Comparison of ENCODE assay signal across 13 mouse cellular contexts in genomic region chr11:85393990-85394389, GRCm38 (mm10). TPM values are rescaled to one million over a fixed set of nuclear protein-coding genes. Genes with fewer than 3 reads are reported as not detected.
A peak's percentile ranks its signal among the peaks of the same experiment; 100 is the strongest.
DNase-seq lines count a peak whose midpoint lies in the region; ATAC-seq lines count a peak whose summit lies in the region.
"Had no signal": no experiment of that assay in that cellular context is flagged by ENCODE, and none has a peak within 500 bp of the region (broad histone marks: within the 10 kb centered on the region; RNA-seq: fewer than 3 reads in every experiment).

No protein-coding gene starts in this region.

- H3K4me2 ChIP-seq in embryonic facial prominence, embryonic 15.5 days (replicated peaks) = no peak overlapping the region
- H3K4me2 ChIP-seq: liver, embryonic 13.5 days; midbrain, embryonic 11.5 days had no signal

- no peaks in the 10 kb centered on the region for H3K9me3 ChIP-seq in heart, embryonic 10.5 days
- H3K9me3 ChIP-seq in embryonic facial prominence, embryonic 15.5 days (replicated peaks) = no peaks in the 10 kb centered on the region
- H3K9me3 ChIP-seq: liver, embryonic 13.5 days had no signal

- peak; percentile 71; the same call in 1 of the 2 replicates for ATAC-seq in embryonic facial prominence, embryonic 15.5 days (ENCODE audit: insufficient number of reproducible peaks, low FRiP score, low TSS enrichment, low read depth)
- no peak for ATAC-seq in megakaryocyte progenitor cell, adult 5-6 weeks (replicated peaks; ENCODE audit: poor library complexity)
- ATAC-seq: intestine, embryonic 16.5 days had no signal

- no peak overlapping the region for H3K9ac ChIP-seq in embryonic facial prominence, embryonic 15.5 days
- H3K9ac ChIP-seq: liver, embryonic 13.5 days had no signal

- DNase-seq in heart, adult 18-20 months = peak; percentile 13 to 15
- no peak for DNase-seq in heart, embryonic 10.5 days (ENCODE audit: low spot score)
- DNase-seq in kidney, postnatal 4 days = peak; percentile 8 to 25
- no peak for DNase-seq in kidney, adult 18-20 months
- DNase-seq in brain, adult 2 months (ENCODE audit: low read depth, low spot score) = peak; percentile 59
- no peak for DNase-seq in liver
- DNase-seq: cerebellum, postnatal 25 days; liver, embryonic 13.5 days; thymus, postnatal 4 days had no signal

- no peak overlapping the region for H3K27ac ChIP-seq in heart, embryonic 10.5 days
- no peak overlapping the region for H3K27ac ChIP-seq in embryonic facial prominence, embryonic 15.5 days (replicated peaks)
- H3K27ac ChIP-seq: liver, embryonic 13.5 days had no signal

- no peak overlapping the region for H3K4me3 ChIP-seq in heart, embryonic 10.5 days
- H3K4me3 ChIP-seq in embryonic facial prominence, embryonic 15.5 days (replicated peaks) = no peak overlapping the region
- H3K4me3 ChIP-seq: liver, embryonic 13.5 days had no signal

- H3K4me1 ChIP-seq in heart, embryonic 10.5 days = peaks cover 2% of the 10 kb centered on the region; the same call in 1 of the 2 replicates
- peaks cover 20% of the 10 kb centered on the region for H3K4me1 ChIP-seq in embryonic facial prominence, embryonic 15.5 days
- H3K4me1 ChIP-seq: liver, embryonic 13.5 days had no signal

- H3K27me3 ChIP-seq in heart, embryonic 10.5 days (ENCODE audit: insufficient read depth, poor library complexity, severe bottlenecking) = no peaks in the 10 kb centered on the region
- H3K27me3 ChIP-seq in embryonic facial prominence, embryonic 15.5 days = no peaks in the 10 kb centered on the region
- H3K27me3 ChIP-seq: liver, embryonic 13.5 days had no signal

- no peaks in the 10 kb centered on the region for H3K36me3 ChIP-seq in heart, embryonic 10.5 days
- no peaks in the 10 kb centered on the region for H3K36me3 ChIP-seq in embryonic facial prominence, embryonic 15.5 days
- H3K36me3 ChIP-seq: liver, embryonic 13.5 days had no signal

- 69% methylated on average over 3 of the region's 3 CpGs for WGBS in heart, embryonic 10.5 days
- WGBS in embryonic facial prominence, embryonic 15.5 days = 37% methylated on average over 3 of the region's 3 CpGs

RNA-seq across cellular contexts. Expression of gene Bcas3, which starts 41.0 kb away (rescaled TPM):
- 10 to 100 TPM; 33.6 to 40.6 TPM for total RNA-seq in heart, adult 18-20 months (2021)
- 20.1 and 22.4 TPM in 2 replicates for polyA plus RNA-seq in heart, embryonic 10.5 days (2016; fragmentation: Nextera tagmentation; extraction: Ambion mirVana)
- polyA plus RNA-seq in embryonic facial prominence, embryonic 15.5 days (2015; fragmentation: Nextera tagmentation; extraction: Ambion mirVana) = 27.0 and 32.7 TPM in 2 replicates
- total RNA-seq in megakaryocyte progenitor cell, adult 5-6 weeks (2015) = 14.6 and 22.1 TPM in 2 replicates
- total RNA-seq in megakaryocyte progenitor cell, adult 5-6 weeks (2017) = 14.3 and 19.8 TPM in 2 replicates

Comparison
In these comparisons a context has a peak if more than half of its experiments do, and no peak if none do; other contexts are left out.
1. DNase-seq: peak in heart, adult 18-20 months (2 of 2), kidney, postnatal 4 days (2 of 2) and brain, adult 2 months (single experiment); none in heart, embryonic 10.5 days (single experiment), kidney, adult 18-20 months (single experiment) and liver (single experiment).